Mouse (Mus musculus) thymus, postnatal 25 days (tissue): ENCODE results near the gene Zfp423.
A peak's percentile ranks its signal among the peaks of the same experiment; 100 is the strongest.

ENCODE experiments used
- DNase-seq: peaks from one replicate; pipeline ENCODE4 v3.0.0; 2022

Gene Zfp423

DNA sequence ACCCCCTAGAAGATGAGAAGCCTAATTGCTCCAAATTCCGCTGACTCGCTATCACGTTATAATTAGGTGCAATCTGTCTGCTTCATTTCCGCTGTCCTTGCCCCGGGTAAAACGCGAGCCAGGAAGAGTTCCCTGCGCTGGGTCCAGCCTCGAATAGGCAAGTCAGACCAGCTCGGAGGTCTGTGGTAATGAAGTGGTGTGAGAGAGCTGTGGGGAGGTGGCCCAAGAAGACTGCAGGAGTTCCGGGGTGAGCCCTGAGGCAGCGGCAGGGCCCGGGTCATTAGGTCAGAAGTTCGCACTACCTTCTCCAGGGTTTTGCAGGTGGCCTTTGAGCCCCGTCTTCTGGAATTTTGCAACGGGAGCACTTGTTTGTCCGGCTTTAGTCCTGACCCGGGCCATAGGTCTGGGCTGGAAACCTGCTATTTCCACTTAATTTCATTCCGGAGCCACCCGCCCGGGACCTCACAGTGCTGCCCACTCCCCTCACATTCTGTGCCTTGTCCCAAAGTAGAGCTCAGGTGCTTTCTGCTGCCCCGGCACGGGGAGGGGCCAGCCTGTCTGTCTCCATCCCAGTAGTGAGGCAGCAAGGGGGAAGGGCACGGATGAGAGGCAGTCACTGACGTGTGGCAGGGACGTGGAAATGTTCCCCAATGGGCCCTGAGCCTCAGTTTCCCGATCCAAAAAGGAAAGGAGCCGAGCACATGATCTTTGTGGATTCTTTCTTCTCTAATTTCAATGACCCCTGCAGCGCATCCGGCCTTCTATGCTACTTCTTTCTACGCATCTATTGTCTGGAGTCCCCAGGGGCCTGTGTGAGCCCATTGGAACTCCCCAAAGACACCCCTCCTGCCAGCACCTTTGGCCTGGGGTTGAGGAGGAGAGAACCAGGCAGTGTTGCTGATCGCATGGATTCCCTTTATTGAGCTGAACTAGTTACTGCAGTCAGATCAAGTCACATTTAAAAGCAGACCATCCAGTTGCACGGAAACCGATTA lies 298.2 kb downstream of the Zfp423 start:
- DNase-seq: no peak

DNA sequence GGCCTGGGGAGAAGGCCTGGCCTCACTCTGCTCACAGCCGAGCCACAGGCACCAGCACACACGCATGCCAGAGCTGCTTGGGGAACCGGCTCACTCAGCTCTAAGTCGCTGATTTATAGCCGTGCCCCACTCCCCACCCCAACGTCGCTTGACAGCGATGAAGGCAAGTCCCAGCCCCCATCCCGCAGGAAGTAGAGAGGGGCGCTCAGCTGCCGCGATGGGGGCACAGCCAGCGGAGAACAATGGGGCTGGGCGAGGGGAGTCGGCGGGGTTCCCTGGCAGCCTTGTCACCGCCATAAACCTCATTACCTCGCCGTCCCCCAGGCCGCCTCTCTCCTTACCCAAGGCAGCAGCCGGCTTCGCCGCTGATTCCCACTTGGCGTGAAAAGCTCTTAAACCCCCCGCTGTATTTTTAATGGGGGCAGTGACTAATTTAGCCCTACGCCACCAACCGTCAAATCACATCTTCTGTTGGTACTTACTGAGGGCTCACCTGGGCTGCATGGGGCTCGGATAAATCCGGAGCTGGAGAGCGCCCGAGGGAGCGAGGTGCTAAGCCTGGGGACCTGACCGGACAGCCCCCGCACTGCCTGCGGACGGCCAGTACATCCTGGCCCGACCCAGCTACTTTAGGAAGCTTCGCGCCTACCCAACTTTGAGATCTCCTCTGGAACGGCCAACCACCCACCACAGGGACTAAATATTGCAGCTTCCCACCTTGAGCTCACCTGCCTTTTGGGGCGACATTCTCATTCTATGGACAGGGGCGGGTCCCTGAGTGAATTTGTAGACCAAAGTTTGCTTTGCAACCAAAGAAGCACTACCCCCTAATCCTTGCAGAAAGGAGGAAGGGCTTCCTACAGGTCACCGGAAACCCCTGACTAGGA lies 299.1 kb downstream of the Zfp423 start:
- no peak for DNase-seq

DNA sequence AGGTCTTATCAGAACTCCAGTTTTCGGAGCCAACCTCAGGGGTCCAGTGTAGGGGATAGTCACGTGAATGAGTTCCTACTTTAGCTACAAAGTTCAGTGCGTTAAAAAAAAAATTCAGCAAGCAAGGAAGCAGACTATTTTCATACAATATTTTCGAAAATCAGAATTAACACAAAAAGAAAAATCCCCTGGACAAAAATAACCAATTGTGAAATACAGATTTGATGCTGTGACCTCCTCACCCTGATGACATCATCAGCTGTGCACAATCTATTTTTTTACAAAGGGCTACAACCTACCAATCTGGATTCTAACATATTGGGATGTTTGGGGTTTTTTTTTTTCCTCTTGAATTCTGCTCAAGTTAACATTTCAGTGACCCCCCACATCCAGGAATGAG lies 301.9 kb downstream of the Zfp423 start:
- no peak for DNase-seq

DNA sequence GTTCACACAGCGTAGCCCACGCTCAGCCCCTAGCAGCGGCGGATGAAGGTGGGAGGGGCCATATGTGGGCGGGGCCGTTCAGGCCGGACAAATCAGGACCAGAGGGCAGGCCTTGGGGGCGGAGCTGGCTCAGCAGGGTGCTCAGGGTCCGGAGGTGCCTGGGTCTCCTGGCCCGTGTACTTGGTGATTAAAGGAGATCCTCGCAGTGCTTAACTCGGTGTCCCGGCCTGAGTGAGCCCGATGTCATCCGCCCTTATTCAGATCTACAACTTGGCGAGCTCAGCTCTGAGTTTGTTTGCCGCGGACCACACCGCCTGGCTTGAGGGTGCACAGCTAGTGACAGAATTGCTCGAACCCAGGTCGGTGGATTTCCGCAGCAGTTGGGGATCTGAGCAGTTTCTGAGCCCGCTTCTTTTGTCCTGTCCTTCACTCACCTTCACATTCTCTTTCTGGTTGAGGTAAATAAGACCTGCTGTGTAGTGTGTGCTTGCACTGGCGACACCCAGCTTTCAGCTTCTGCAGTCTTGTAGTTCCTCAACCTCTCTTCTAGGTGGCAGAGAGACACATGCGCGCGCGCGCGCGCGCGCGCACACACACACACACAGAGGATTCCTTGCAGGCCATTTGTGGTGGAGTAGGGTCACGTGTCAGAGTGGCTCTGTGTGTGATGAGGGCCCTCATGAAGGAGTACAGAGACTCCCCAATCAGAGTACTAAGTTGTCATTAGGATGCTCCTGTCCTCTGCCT lies 302.7 kb downstream of the Zfp423 start:
- peak; percentile 62 for DNase-seq

DNA sequence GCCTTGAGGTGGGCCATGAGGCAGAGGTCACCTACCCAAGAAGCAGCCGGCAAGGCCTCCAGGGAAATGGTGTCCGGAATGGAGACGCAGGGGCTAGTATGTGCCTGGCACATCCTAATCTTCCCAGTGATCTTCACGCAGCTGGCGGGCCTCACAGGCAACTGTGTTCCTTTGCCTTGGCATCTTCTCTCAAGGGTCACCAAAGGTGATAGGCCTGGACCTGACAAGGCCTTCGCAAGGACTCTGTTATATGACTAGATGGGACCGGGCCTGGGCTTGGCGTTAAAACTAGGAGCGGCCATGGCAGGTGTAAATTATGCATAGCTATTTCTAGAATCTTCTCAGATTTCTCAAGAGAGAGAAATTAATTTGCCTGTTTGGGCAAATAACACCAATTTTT lies 303.4 kb downstream of the Zfp423 start:
- no peak for DNase-seq

DNA sequence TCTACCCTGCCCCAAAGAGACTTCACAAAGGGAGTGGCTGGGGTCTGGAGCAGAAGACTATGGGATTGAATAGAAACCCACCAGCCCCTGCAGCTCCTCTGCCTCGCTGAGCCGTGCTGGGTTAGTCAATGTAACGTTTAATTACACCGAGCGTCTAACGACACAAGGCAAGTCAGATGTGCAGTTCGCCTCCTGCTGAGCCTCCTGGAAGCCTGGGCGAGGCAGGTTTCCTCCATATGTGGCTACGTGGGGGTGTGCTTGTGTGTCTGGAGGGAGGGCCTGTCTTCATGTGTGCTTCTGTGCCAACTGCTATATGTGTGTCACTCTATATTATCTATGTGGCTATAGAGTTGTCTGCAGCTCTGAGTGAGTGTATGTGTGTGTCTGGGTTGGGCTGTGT lies 311.6 kb downstream of the Zfp423 start:
- DNase-seq: no peak

DNA sequence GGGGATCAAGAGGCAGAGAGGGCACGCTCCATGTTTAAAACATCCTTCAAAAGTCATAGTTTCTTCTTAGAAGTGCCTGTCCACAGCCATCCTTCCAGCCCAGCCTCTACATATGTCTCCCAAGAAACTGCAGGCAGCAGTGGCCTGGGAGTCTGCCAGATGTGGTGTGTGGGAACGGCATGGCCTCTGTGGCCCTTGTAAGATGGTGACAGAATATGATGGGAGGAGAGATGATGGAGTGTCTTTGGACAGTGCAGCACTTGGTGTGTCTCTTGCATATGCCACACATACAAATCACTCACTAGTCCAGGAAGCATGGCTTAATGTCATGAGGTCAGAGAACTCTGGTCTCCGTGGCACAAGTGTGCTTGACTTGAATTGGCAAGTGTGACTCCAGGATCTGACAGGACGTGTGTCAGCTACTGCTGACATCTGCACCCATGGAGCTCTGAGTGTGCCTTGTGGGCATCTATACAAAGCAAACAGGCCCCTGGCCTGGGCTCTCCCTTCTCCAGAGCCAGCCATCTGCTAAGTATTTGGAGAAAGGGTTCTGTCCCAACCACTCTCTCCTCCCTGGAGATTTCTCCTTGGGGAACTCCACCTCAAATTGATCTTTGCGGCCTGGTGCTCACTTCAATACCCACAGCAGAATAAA lies 313.4 kb downstream of the Zfp423 start:
- no peak for DNase-seq

DNA sequence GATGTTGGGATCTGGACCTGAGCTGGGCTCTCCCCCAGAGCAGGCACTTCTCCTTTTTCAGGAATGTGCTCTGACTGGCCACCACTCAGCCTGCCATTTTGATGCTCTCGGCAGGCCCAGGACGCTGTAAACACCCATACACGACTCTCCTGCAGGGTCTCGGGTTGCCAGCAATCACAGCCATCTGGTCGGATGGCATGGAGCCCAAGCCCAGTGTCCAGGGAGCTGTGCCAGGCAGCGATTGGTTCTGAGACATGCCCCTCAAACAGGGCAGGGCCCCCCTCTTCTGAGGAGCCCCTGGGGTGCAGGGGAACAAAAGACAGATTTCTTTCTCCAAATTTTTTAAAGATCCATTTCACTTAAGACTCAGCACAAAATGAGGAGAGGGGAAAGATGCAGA lies 314.0 kb downstream of the Zfp423 start:
- DNase-seq: no peak

DNA sequence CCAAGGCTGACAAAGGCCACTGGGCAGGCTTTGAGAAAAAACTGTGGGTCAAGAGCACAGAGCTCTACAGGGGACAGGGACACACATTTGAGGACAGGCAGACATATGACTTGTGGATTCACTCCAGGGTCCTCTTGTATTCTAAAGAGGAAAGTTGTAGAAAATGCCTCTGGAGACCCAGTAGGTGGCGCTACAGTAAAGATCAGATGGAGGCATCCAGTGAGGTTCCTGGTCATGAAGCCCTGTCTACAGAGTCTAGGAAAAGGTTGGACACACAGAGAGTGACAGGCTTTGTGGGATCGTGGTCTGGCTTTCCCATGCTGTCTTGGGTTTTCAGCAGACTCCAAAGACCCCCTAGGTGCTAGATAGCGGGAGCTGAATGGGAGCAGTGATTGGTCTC lies 318.5 kb downstream of the Zfp423 start:
- no peak for DNase-seq

DNA sequence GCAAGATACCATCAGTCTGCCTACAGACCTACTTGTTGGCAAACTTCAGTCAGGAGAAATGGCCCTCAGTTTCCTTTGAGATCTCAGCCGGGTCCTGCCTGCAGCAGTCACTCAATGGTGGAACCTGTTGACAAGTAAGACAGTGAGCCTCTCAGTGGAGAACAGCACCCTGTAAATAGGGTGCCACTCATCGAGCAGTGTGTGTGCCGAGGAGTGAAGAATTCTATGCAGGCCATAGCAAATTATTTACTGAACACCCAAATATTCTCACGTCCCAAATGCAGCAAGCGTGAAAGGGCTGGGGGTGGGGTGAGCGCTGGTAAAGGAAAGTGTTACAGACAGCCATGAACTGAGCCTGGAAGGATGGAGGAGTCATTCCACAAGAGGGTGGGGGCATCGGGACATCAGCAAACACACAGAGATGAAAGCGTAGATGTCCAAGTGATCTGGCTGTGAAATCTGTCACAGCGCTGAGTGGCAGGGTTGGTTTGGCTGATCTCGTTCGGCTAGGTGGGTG lies 323.1 kb downstream of the Zfp423 start:
- no peak for DNase-seq

DNA sequence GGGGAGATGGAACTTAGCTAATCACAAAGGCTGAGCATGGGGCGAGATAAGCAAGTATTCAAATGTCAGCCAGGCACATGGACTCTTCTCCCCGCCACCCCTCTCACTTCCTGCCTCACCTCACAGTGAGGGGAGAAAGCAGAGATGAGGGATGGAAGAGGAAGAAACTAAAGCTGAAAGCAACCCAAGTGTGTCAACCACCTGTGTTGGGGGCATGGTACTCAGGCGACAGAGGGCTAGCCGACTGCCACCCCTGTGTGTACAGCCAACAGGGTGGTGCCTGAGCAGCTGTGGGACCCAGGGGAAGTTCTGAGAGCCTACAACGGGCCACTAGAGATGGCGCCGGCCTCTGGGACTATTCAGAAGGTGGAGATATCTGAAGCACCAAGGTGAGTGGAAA lies 327.6 kb downstream of the Zfp423 start:
- no peak for DNase-seq

DNA sequence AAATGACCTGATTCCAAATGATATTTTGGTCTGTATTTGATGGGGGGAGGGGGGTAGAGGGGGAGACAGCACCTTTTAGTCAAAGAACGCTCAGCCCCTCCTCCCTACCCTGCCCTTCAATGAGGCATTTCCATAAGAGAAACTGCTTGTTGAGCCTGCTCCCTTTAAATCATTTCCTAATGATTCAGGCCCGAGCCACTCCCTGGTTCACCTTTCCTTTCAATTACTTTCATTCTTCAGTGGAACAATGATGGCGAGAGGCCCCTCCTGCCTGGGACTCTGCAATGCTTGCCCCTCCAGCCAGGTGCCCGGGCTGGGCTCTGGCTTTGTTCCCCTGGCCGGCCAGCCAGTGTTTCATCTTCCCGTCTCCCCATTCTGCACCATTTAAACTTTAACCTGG lies 329.7 kb downstream of the Zfp423 start:
- DNase-seq: no peak

DNA sequence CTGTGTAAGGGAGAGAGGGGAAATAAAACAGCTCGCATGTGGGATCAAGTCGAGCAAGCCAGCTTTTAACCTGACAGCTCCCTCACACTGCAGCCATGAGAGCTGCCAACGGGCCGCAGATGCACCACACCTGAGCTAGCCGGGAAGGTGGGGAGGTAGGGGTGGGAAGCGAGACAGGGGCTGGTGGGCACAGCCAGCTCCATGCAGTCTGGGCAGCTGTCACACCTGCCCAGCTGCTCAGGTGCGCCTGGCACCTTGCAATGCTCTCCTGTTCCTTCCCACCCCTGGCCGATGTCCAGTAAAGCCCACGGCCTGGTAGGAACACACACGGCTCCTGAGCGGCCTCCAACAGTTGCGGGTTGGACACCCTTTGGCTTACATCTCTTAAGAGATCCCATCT lies 338.2 kb downstream of the Zfp423 start:
- no peak for DNase-seq

DNA sequence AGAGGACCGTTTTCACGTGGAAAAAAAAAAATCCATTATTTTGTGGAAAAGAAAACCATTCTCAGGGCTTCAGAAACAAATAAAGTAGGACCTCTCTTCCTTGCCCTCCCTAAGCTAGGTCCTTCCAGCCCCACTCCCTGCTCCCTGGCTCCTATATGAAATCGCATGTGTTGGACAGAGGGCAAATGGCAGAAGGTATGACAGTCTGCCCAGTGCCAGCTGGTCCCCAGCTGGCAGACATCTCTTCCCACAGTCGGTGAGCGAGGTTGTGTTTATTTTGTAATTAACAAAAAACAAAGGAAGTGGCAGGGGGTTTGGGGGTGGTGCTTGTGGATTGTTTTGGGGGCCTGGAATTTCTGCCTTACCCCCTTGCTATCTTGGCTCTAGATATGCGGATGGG lies 339.2 kb downstream of the Zfp423 start:
- DNase-seq: no peak

DNA sequence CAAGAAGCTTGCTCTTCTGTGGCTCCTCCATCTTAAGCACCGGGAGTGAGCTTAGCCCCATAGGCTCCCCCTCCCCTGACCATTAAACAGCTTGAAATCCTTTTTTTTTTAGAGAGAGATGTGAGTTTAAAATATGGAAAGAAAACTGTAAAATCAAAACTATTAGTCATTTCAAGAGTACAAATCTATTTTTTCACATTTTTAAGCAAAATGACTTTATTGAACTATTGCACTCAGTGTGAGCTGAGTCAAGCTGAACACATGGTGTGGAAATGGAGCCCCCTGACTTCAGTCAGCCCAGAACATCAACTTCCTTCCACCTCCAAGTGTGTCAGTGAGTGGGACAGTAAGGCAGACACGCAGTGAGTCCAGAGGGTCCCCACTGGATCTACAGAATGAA lies 339.9 kb downstream of the Zfp423 start:
- no peak for DNase-seq

DNA sequence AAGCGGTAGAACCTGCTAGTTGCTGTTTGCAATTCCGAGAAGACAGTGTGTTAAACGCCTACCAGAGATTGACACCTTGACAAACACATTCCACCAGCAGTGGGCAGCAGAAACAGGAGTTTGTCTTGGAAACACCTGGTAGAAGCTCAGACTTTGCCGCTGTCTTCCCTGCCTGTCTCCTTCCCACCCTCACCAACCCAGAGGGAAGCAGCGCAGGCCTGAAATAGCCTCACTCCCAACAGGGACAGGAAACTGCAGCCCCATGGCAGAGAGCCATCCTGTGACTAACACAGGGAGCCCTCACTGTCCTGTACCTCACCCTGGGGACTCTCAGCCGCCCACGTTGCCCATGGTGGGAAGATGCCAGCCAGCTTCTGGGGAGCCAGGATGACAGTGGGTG lies 340.3 kb downstream of the Zfp423 start:
- DNase-seq: no peak

DNA sequence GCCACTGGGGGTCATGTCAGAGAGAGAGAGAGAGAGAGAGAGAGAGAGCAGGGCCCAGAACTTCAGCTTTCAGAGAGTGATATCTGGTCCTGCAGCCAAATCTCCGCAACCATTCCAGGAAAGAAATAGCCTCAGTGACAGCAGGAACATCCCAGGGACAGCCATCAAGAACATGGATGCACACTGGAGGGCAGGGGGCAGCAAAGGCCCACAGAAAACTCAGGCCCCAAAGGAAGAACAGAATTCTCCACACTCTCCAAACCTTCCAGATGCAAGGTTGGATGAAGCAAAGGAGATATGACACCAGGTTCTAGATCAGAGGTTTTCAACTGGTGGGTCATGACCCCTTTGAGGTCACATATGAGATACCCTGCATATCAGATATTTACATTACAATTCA lies 345.7 kb downstream of the Zfp423 start:
- no peak for DNase-seq
